Mouse (Mus musculus) myocyte (in vitro differentiated cells): ENCODE results near the gene Tbc1d9b.

Experiments used
- CEBPB ChIP-seq: IDR thresholded peaks from 2 replicates; pipeline ENCODE4 v1.6.1; 2011; ENCODE audit warnings: mild to moderate bottlenecking, moderate library complexity; ENCODE audit not compliant: poor library complexity, insufficient read depth, severe bottlenecking
- E2F4 ChIP-seq: IDR thresholded peaks from one replicate; pipeline ENCODE4 v1.6.1; 2011; ENCODE audit warnings: mild to moderate bottlenecking, control low read depth, moderate library complexity; ENCODE audit not compliant: insufficient read depth
- MAX ChIP-seq: IDR thresholded peaks from one replicate; pipeline ENCODE4 v1.6.1; 2011; ENCODE audit warnings: low read depth, mild to moderate bottlenecking, control low read depth
- MYOD1 ChIP-seq, 3 experiments: IDR thresholded peaks; one replicate each; pipeline ENCODE4 v1.6.1; 2011; ENCODE audit warnings: control low read depth in 2 of 3, low read depth in 2 of 3, mild to moderate bottlenecking in 2 of 3, moderate library complexity in 1 of 3; ENCODE audit not compliant: insufficient read length in 2 of 3, control insufficient read depth in 1 of 3
- MYOG ChIP-seq, 3 experiments: IDR thresholded peaks; one replicate each; pipeline ENCODE4 v1.6.1; 2011; ENCODE audit warnings: control low read depth in 2 of 3, low read depth in 2 of 3, mild to moderate bottlenecking in 2 of 3; ENCODE audit not compliant: insufficient read length in 2 of 3, control insufficient read depth in 1 of 3, insufficient read depth in 1 of 3
- POLR2A ChIP-seq: IDR thresholded peaks from one replicate; pipeline ENCODE4 v1.6.1; 2011; ENCODE audit warnings: low read depth, mild to moderate bottlenecking, control low read depth, moderate library complexity; ENCODE audit not compliant: insufficient read length
- POLR2AphosphoS2 ChIP-seq: IDR thresholded peaks from one replicate; pipeline ENCODE4 v1.6.1; 2011; ENCODE audit warnings: low read depth, control low read depth; ENCODE audit not compliant: insufficient read length
- TCF12 ChIP-seq: IDR thresholded peaks from one replicate; pipeline ENCODE4 v1.6.1; 2011; ENCODE audit warnings: mild to moderate bottlenecking, control low read depth; ENCODE audit not compliant: poor library complexity, insufficient read depth, severe bottlenecking
- USF1 ChIP-seq: IDR thresholded peaks from one replicate; pipeline ENCODE4 v1.6.1; 2011; ENCODE audit warnings: low read depth, mild to moderate bottlenecking, control low read depth, moderate library complexity

DNA sequence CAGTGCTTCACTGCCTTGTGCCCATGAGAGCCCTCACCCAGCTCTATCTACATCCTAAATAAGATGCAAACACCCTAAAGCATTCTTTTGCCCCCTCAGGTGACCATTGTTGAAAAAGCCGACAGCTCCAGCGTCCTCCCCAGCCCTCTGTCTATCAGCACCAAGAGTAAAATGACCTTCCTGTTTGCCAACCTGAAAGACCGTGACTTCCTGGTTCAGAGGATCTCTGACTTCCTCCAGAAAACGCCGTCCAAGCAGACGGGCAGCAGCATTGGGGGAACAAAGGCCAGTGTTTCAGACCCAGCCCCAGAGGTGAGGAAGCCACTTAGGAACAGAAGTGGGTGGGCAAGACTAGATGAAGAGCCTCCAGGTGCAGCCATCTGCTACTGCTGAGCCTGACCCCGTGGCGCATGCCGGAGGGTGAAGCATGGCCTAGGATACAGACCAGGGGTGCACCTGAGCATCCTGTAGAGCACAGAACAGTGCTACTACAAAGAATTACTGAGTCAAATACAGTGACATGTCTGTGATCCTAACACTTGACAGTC, 18.5 kb downstream of the Tbc1d9b start:
- no peak for TF ChIP-seq POLR2AphosphoS2
- TF ChIP-seq CEBPB: no peak
- no peak for TF ChIP-seq MAX
- no peak for TF ChIP-seq USF1
- no peak for TF ChIP-seq TCF12
- no peak for TF ChIP-seq MYOD1 (IDR thresholded peaks at IDR 0.05; ENCODE audit: control insufficient read depth in 1 of 3, insufficient read length in 2 of 3, low read depth in 2 of 3)
- no peak for TF ChIP-seq POLR2A
- TF ChIP-seq E2F4: no peak
- no peak for TF ChIP-seq MYOG (IDR thresholded peaks at IDR 0.05; ENCODE audit: control insufficient read depth in 1 of 3, insufficient read depth in 1 of 3, insufficient read length in 2 of 3, low read depth in 2 of 3)
